In the genomic region with DNA sequence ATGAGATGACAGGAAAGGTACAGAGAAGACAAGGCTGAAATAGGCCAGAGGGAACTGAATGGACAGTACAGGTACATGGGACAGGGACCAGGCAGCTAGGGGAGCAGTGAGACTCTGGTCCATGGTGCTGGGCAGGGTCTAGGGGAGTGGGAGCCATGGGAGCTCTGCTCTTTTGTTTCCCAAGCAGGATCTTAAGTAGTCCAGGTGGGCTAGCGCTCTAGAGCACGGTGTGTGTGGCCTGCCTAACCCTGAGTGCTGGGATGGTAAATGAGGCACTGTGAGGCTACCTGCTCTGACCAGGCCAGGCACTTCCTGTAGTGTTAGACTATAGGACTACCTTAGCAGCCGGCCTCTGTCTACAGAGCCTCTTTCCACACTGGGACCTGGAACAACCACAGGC, we compare ENCODE assay signal across 16 mouse cellular contexts. TPM values are rescaled to one million over a fixed set of nuclear protein-coding genes. Genes with fewer than 3 reads are reported as not detected.
"Had no signal": no experiment of that assay in that cellular context is flagged by ENCODE, and none has a peak within 500 bp of the region (broad histone marks: within the 10 kb centered on the region; RNA-seq: fewer than 3 reads in every experiment).

No protein-coding gene starts in this region.

- H3K27ac ChIP-seq: liver, embryonic 13.5 days; macrophage; midbrain, embryonic 12.5 days; midbrain, embryonic 15.5 days; stomach, postnatal 0 days had no signal

- H3K4me3 ChIP-seq: liver, embryonic 13.5 days; midbrain, embryonic 12.5 days; midbrain, embryonic 15.5 days had no signal

- H3K9ac ChIP-seq: liver, embryonic 13.5 days; lung, embryonic 14.5 days; midbrain, embryonic 12.5 days; midbrain, embryonic 15.5 days had no signal

- H3K9me3 ChIP-seq: liver, embryonic 13.5 days; midbrain, embryonic 12.5 days; midbrain, embryonic 15.5 days had no signal

- H3K4me2 ChIP-seq: liver, embryonic 13.5 days; lung, embryonic 14.5 days; midbrain, embryonic 12.5 days; midbrain, embryonic 15.5 days had no signal

- DNase-seq: kidney, adult 2 months; kidney, postnatal 10 days; kidney, postnatal 36 days; layer of hippocampus, postnatal 36 days; left cerebral cortex, postnatal 4 days; liver, embryonic 13.5 days; lung, embryonic 14.5 days; right cerebral cortex, postnatal 4 days; thymus, postnatal 25 days had no signal

- ATAC-seq: intestine, postnatal 0 days; lung, postnatal 0 days; midbrain, embryonic 15.5 days had no signal

- H3K27me3 ChIP-seq: liver, embryonic 13.5 days; midbrain, embryonic 12.5 days; midbrain, embryonic 15.5 days had no signal

RNA-seq across cellular contexts. Expression of a gene that starts 11.2 kb away (rescaled TPM):
- total RNA-seq: megakaryocyte, adult 5-6 weeks had no signal
- polyA plus RNA-seq: macrophage had no signal
